Mouse (Mus musculus) Patski (cell line): ENCODE results near the gene Edaradd. TPM values are rescaled to one million over a fixed set of nuclear protein-coding genes. Genes with fewer than 3 reads are reported as not detected.
"Not testable (repeated sequence)": the region's sequence is repeated elsewhere in the genome, so short reads cannot be mapped to it uniquely, and the experiment has no call there.

Experiments
- ATAC-seq: fragments of 100-300 bp; one replicate; pipeline ENCODE4 v1.8.0; 2021
- CTCF ChIA-PET: fragments of 350-600 bp; sonication (Branson Sonifier 250); formaldehyde crosslinking; loops from one replicate; lab custom pipeline; 2022; ENCODE audit warnings: inconsistent platforms; lab: Charles Lee
- POLR2A ChIA-PET: fragments of 350-600 bp; sonication (Branson Sonifier 250); formaldehyde crosslinking; loops from one replicate; lab custom pipeline; 2022; ENCODE audit warnings: antibody characterized with exemption, inconsistent platforms; lab: Charles Lee
- DNase-seq: peaks from one replicate; pipeline ENCODE4 v3.0.0-alpha.2; 2011; ENCODE audit warnings: low read depth, low spot score
- H3K27me3 ChIP-seq: fragments of 371-371 bp; one replicate; pipeline ENCODE4 v1.5.1; 2021
- CTCF ChIP-seq: fragments of 100-300 bp; IDR thresholded peaks from one replicate; pipeline ENCODE4 v1.5.1; 2021
- in situ Hi-C: fragments of 300-500 bp; cut with MboI; formaldehyde crosslinking; loops from 3 replicates; pipeline ENCODE4 v1.11.1; 2018; ENCODE audit warnings: low pct_unique_long_range_greater_than_20kb, mixed read lengths
- polyA plus RNA-seq: library from polyadenylated mRNA; unstranded; gene quantifications from one replicate; pipeline ENCODE4 v1.2.3, GENCODE M21; 2021

Gene Edaradd
- polyA plus RNA-seq, 1 experiment from 2014 or later = not detected

- ChIA-PET POLR2A (no interaction called here), CTCF (interaction anchor here (1.1 to 1.2 kb wide), 2 partner anchors 11 to 42 kb away, joined by 3 read pairs; no protein-coding TSS in a partner anchor)
- no peak for TF ChIP-seq CTCF
- ATAC-seq = no peak
- no peak for DNase-seq
- in situ Hi-C loops = loop anchor here (25.0 kb wide), 1 partner anchor 870 kb away; no protein-coding TSS in a partner anchor
- no peaks in the 10 kb centered on the region for H3K27me3 ChIP-seq
These were observed 27.7 kb downstream of the Edaradd start for GRCm38 (mm10) chr13:12492515-12492914.

DNA sequence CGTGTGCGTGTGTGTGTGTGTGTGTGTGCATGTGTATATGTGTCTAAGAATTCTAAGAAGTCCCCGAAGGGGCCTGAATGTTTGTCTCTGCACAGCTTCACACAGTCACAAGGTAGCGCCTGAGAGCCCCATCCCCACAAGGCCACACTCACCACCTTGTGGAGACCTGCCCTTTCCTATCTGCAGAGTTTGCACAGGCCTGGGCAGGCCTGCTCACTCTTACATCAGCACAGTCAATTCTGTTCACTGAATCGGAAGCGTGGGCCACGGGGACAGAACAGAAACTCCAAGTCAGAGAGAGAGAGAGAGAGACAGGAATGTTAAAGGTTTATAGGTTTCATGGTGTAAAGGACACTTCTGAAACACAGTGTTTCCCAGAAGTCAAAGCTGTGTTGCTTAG, 34.6 kb downstream of the Edaradd start:
- ChIA-PET POLR2A (no interaction called here), CTCF (no interaction called here)
- no peak for TF ChIP-seq CTCF
- in situ Hi-C loops = loop anchor here (25.0 kb wide), 1 partner anchor 877 kb away; no protein-coding TSS in a partner anchor
- DNase-seq (no peak), ATAC-seq (no peak)
- H3K27me3 ChIP-seq = no peaks in the 10 kb centered on the region

DNA sequence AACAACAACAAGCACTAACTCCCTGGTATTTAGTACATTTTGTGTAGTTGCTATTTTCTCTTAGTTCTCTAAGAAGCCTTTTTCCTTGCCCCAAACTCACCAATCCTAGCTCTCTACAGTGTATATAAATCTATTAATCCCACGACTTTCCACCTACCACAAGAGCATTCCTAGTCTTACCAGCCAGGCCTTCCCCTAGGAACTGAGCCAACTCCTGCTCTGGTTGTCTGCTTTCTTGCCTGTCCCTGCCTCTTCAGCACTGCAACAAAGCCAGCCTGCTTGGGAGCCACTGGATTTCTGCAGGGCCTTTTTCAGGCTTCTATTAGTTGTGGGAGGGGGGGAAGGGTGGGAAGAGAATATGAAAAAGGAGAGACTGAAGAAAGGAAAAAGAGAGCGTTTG, 35.0 kb downstream of the Edaradd start:
- DNase-seq = no peak
- in situ Hi-C loops = loop anchor here (25.0 kb wide), 1 partner anchor 877 kb away; no protein-coding TSS in a partner anchor
- no peaks in the 10 kb centered on the region for H3K27me3 ChIP-seq
- POLR2A ChIA-PET = no interaction called here
- no peak for TF ChIP-seq CTCF
- ATAC-seq = peak; percentile 45
- CTCF ChIA-PET = no interaction called here

- TF ChIP-seq CTCF = no peak
These were observed 40.4 kb downstream of the Edaradd start for GRCm38 (mm10) chr13:12479802-12480201.

DNA sequence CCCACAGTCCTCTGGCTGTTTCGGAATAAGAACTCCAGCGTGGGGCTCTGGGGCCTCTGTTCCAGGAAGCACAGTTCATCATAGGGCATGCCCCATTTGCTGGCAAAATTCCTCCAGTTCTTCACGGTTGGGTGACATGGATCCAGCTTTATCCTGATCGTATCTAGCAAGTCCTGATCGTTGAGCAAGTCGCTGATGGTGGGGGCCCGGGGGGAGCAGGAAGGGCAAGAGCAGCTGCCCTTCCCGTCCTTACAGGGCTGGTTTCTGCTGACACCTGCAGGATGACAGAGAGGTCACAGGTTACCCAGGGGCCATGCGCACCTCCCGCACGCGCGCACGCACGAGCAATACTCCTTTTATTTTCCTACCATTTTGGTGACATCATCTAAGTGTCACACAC, 41.9 kb downstream of the Edaradd start:
- TF ChIP-seq CTCF = no peak
- no peaks in the 10 kb centered on the region for H3K27me3 ChIP-seq
- CTCF ChIA-PET = no interaction called here
- ATAC-seq (no peak), DNase-seq (no peak)
- in situ Hi-C loops = loop anchor here (5.0 to 25.0 kb wide), 2 partner anchors 64 to 884 kb away; no protein-coding TSS in a partner anchor
- POLR2A ChIA-PET = no interaction called here

More at GRCm38 (mm10) chr13:12479802-12480201, 40.4 kb downstream of the Edaradd start:
- H3K27me3 ChIP-seq = no peaks in the 10 kb centered on the region
- in situ Hi-C loops = loop anchor here (5.0 to 25.0 kb wide), 2 partner anchors 62 to 882 kb away; no protein-coding TSS in a partner anchor
- ATAC-seq (no peak), DNase-seq (no peak)
- ChIA-PET CTCF (no interaction called here), POLR2A (no interaction called here)

DNA sequence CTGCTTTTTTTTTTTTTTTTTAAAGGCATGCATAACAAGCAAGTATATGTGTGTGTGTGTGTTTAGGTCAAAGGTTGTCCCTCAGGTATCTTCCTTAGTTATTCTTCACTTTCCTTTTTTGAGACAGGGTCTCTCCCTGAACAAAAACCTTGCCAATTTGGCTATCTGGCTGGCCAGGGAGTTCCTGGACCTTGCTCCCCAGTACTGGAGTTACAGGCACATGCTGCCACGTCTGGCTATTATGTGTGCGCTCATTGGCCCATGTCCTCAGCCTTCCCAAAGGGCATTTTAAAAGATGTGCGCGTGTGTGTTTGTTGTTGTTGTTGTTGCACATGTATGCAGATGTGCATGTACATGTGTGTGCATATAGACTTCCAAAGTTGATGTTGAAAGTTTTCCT, 43.4 kb downstream of the Edaradd start:
- DNase-seq = no peak
- ATAC-seq = no peak
- in situ Hi-C loops = loop anchor here (5.0 to 25.0 kb wide), 2 partner anchors 65 to 885 kb away; no protein-coding TSS in a partner anchor
- POLR2A ChIA-PET = no interaction called here
- no peaks in the 10 kb centered on the region for H3K27me3 ChIP-seq
- CTCF ChIA-PET = interaction anchor here (0.7 to 3.6 kb wide), 3 partner anchors 18 to 112 kb away, joined by 3 to 36 read pairs (median 3); no protein-coding TSS in a partner anchor
- no peak for TF ChIP-seq CTCF

DNA sequence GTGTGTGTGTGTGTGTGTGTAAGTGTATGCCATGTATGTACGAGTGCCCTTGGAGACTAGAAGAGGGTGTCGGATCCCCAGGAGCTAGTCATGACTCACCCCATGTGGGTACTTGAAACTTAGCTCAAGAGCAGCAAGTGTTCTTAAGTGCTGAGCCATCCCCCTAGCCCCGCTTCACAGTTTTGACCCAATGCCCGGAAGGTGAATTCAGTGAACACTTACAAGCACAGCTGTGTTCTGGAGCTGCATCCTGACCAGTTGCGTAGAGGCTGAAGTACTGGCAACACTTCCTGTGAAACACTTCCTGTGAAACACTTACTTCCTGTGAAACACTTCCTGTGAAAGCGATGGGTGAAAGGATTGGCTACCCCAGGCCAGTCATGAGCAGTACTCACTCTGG, 45.0 kb downstream of the Edaradd start:
- ChIA-PET POLR2A (no interaction called here), CTCF (interaction anchor here (0.9 to 3.6 kb wide), 11 partner anchors 12 to 205 kb away, joined by 3 to 36 read pairs (median 5); no protein-coding TSS in a partner anchor)
- TF ChIP-seq CTCF = no peak
- no peak for ATAC-seq
- no peak for DNase-seq
- peaks cover 6% of the 10 kb centered on the region for H3K27me3 ChIP-seq
- in situ Hi-C loops = loop anchor here (5.0 to 25.0 kb wide), 2 partner anchors 67 to 887 kb away; no protein-coding TSS in a partner anchor

DNA sequence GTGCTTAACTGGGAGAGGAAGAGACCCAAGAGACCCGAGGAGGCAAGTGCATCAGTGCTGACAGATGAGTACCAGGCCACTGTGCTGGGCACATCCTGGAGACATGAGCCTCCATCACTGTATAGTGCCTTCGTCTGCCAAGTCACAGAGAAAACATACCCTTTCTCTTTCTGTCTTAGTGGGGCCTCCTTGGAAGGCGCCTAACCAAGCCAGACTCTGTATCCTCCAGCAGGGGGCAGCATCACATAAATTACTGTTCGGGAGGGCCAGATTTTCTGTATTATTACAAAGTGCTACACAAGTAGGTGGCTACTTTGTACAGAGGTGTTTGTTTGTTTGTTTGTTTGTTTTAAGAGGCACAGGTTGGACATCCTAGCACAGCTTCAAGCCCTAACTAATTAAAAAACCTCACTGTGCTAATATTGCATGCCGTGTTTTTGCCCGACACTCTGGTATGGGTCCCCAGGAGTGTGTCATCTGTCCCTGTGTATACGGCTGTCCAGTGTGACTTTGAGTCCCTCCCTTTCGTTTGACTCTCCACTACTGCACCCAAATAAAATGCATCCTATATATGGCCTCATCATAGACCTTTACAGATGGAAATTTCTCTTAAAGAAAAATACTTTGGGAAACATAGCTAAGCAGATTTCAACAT, 46.4 kb downstream of the Edaradd start:
- ChIA-PET CTCF (interaction anchor here (0.7 to 3.6 kb wide), 16 partner anchors 10 to 206 kb away, joined by 3 to 36 read pairs (median 5); no protein-coding TSS in a partner anchor), POLR2A (no interaction called here)
- no peak for DNase-seq
- in situ Hi-C loops = no loop called here
- peak; percentile 89 for TF ChIP-seq CTCF
- peak; percentile 55 for ATAC-seq
- peaks cover 6% of the 10 kb centered on the region for H3K27me3 ChIP-seq

GRCm38 (mm10) chr13:12468488-12468887, 51.8 kb downstream of the Edaradd start:
- peaks cover 6% of the 10 kb centered on the region for H3K27me3 ChIP-seq
- ChIA-PET CTCF (interaction anchor here (1.2 to 1.4 kb wide), 3 partner anchors 34 to 70 kb away, joined by 3 to 6 read pairs (median 3); no protein-coding TSS in a partner anchor), POLR2A (interaction anchor here (0.6 kb wide), 1 partner anchor 74 kb away, joined by 3 read pairs; no protein-coding TSS in a partner anchor)
- ATAC-seq (peak; percentile 58), DNase-seq (no peak)
- in situ Hi-C loops = loop anchor here (5.0 kb wide), 1 partner anchor 209 kb away; no protein-coding TSS in a partner anchor
- no peak for TF ChIP-seq CTCF

DNA sequence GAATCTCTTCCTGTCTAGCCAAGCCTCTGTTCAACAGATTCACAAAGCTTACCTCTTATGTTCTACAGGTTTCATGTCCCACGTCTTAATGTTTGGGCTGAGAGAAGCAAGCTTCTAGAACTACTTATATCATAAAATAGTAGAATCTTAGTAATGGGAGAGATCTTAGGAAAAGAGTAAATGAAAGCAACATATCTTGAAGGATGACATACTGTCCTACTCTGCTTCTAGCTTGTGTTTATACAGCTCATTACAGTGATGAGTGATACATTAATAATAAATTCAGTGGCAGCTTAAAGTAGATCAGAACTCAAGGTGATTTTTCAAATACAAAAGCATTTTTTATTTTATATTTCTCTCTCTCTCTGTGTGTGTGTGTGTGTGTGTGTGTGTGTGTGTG, 55.4 kb downstream of the Edaradd start, which contains the start of gene Lgals8:
TSS of gene Lgals8 (minus strand) at position 101 of the 400 bp plus-strand sequence.
- no peak for DNase-seq
- POLR2A ChIA-PET = interaction anchor here (0.9 kb wide), 1 partner anchor 29 kb away, joined by 3 read pairs; no protein-coding TSS in a partner anchor
- in situ Hi-C loops = loop anchor here (5.0 kb wide), 1 partner anchor 212 kb away; no protein-coding TSS in a partner anchor

DNA sequence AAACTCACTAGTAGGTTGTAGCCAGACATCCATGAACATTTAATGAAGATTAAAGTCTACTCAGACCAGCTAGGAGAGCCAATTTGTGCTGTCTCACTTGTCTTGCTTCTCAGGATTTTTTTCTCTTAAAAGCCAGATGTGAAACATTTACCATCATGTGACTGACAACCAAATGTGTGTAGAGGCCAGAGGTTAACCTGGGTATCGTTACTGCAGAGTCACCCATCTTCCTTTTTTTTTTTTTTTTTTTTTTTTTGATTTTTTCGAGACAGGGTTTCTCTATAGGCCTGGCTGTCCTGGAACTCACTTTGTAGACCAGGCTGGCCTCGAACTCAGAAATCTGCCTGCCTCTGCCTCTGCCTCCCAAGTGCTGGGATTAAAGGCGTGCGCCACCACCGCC, 56.1 kb downstream of the Edaradd start:
- DNase-seq, in situ Hi-C loops: not testable (repeated sequence)
- CTCF ChIA-PET = interaction anchor here (2.9 kb wide), 1 partner anchor 9 kb away, joined by 12 read pairs; no protein-coding TSS in a partner anchor

More for the DNA sequence above, 55.4 kb downstream of the Edaradd start, which contains the start of gene Lgals8:
- H3K27me3 ChIP-seq = no peaks in the 10 kb centered on the region
- ATAC-seq = no peak
- TF ChIP-seq CTCF = no peak
- CTCF ChIA-PET = no interaction called here

More for the DNA sequence above, 56.1 kb downstream of the Edaradd start:
- POLR2A ChIA-PET = interaction anchor here (0.9 kb wide), 1 partner anchor 29 kb away, joined by 3 read pairs; no protein-coding TSS in a partner anchor
- H3K27me3 ChIP-seq, ATAC-seq: not testable (repeated sequence)
